Mouse (Mus musculus) thymus, postnatal 14 days (tissue): ENCODE measurements around the gene Tmem88.

Experiments
- DNase-seq: peaks from one replicate; pipeline ENCODE4 v3.0.0; 2021

The Tmem88 gene

DNA sequence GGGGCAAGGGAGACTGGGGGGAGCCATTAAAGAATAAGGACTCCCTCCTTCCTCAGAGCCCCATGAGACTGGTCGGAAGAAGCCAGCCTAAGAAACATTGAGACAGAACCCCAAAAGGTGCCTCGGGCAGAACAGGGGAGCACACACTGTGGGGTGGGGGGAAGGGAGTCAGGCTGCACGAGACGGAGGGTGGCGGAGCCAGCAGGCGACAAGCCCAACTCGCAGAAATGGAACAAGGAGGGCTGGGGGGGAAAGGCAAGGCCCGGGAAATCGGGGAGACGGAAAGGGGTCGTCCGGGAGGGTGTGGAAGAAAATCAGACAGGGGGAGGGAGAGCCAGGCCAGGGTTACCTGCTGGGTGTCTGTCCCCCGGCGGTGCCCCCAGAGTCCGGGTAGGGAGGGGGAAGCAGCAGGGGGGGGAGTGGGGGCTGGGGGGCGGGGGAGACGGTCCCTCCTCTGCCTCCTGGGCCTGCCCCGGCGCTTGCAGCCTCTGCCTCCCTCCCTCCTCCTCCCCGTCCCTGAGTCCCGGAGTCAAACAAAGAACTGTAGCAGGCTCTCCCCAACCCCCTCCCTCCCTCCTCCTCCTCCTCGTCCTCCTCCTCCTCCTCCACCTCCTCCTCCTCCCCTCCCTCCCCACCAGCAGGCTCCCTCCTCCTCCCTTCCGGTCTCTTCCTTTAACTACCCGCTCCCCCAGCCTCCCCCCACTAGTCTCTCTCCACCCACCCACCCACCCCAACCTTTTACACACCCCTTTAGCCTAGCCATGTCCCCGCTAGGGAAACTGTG lies 17.8 kb upstream of the Tmem88 start:
- DNase-seq, result peak; percentile 79

DNA sequence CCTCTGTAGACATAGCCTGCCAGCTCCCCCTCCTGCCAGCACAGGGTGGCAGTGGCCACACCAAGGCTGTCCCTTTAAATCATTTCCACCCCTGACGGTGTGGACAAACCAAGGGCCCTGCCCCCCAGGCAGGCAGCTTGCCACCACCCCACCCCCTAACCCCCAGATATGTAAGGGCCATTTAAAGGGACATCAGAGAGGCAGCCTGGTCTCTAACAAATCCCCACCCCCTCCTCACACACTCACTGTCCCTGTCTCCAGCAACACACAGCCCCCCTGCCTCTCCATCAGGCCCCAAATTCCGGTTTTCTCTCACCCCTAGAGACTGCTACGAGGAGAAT lies 17.3 kb upstream of the Tmem88 start:
- no peak for DNase-seq

GRCm38 (mm10) chr11:69414421-69415326 lies 16.6 kb upstream of the Tmem88 start:
- DNase-seq, result no peak

DNA sequence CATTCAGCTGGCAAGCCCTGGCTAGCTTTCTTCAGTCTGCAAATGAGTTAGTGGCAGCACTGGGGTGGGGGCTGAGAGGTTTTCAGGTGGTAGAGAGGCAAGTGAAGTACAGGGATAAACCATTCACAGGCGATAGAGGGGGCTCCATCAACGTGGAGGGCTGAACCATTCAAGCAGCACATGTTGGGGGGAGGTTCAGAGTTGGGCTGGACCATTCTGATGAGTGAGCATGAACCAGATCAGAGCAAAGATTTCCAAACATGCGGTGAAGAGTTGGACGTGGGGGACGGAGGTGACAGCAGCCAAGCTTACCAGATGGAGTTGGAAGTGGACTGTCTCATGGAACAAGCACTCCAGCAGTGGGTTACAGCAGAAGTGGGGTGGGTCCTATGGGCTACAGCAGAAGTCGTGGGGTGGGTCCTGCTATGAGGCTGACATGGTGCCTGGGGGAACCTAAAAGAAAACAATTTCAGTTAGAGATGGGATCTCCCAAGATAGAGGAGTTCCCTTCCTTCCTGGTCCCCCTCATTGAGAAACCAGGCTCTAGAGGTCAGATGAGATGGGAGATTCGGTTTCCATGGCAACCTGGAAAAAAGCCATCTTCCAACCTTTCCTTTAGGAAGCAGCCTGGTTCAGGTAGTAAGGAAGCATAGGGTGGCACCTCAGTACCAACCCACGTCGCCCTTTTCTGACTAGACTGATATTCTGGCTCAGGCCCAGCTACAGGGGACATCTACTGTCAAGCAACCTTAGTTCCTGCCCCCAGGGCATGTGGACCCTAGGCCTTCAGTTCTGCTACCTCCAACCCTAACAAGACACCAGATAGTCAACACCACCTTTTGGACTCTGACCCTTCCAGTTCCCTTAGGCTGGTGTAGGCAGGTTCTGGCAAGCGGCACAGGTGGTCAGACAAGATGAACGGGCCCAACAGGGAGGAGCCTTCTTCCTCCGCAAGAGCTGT lies 15.5 kb upstream of the Tmem88 start, which contains the start of gene Kdm6b:
TSS of gene Kdm6b (minus strand) at position 455 of the 961 bp plus-strand sequence.
- peak; percentile 79 for DNase-seq

DNA sequence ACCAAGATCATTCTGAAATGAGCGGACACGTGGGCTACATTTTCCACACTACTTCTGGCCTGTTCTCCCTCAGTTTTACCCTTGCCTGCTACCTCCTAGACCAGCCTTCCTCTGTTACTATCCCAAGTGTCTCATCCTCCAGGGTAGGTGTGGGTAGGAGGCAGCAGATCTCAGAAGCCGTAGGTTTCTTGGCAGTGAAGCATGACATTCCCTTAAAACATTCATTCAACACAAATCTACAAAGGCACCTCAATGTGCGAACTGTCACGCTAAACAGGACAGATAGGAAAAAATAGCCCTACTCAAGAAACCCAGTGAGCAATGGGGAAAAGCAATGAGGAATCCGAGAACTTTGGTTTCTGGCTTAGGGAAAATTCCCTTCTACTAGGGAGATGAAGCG lies 14.5 kb upstream of the Tmem88 start:
- no peak for DNase-seq

DNA sequence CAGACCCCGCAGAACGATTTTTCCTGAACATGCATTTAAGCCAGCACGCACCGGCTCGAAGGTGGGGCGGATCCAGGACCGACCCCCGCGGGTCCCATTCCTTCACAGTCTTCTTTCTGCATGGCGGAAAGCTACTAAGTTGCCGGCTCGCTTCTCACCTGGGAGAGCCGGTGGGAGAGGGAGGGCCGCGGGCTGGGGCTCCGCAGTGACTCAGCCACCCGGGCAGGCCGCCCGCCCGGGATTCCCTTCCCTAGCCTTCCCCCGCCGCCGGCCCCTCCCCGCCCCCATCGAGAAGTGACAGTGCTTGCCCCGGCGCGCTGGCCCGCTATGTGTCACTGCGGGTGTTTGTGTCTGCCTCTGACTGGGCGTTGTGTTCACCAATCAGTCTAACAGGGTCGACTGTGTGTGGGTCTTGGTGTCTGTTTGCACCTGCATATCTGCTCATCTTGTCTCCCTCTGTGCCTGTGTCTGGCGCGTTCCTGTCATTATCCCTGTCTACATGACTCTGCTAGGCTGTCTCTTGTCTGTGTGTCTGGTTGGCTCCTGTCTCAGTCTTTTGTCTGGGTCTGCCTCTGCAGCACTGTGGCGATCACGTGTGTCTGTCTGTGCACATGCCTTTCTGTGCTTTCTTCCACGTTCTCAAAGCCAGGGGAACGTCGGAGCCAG lies 13.6 kb upstream of the Tmem88 start:
- peak; percentile 71 for DNase-seq

GRCm38 (mm10) chr11:69411073-69411535 lies 13.1 kb upstream of the Tmem88 start:
- peak; percentile 95 for DNase-seq

GRCm38 (mm10) chr11:69410310-69411072 lies 12.5 kb upstream of the Tmem88 start:
- DNase-seq, result peak; percentile 78

GRCm38 (mm10) chr11:69410045-69410309 lies 11.9 kb upstream of the Tmem88 start:
- DNase-seq, result no peak

DNA sequence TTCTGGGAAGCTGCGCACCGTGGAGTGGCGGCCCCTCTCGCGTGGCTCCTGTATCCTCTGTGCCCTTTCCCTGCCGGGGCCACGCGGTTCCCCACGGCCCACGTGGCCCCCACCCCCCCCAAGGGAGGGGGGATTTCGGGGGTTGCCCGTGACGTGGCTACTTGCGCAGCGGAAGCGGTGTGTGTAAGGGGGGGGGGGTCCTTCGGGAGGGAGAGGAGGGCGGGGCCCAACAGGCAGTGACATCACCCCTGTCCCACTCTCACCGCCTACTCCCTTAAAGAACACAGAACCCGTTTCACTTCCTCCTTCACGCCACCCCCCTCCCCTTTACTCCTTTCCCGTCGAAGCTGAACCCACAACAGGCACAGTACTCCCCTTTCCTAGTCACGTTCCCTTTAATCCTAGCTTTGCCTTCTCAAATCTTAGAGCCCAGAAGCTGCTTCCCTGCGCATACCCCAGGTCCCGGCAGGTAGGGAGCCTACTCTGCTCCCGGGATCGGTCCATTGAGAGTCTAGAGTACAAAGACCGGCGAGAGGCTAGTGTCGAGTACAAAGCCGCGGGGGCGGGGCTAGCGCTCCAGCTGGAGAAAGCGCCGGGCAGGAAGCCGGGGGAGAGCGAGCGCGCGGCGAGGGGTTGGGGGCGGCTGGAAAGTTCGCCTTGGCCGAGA lies 11.5 kb upstream of the Tmem88 start:
- peak; percentile 96 for DNase-seq

- peak; percentile 79 for DNase-seq
Measured at GRCm38 (mm10) chr11:69408541-69409377, 10.7 kb upstream of the Tmem88 start.

DNA sequence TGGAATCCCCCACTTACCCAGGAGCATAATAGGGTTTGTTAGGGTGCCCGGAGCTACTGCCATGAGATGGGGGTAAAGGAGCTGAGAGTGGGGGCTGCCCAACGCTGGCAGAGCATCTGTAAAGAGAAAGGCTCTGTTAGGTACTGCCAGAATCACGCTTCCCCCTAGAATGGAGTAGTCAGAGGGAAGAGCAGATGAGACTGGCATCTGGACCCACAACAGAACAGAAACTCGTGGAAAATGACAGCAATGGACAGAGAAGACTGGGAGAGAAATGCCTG lies 9.6 kb upstream of the Tmem88 start:
- no peak for DNase-seq

GRCm38 (mm10) chr11:69406867-69407723 lies 9.1 kb upstream of the Tmem88 start:
- DNase-seq, result no peak

DNA sequence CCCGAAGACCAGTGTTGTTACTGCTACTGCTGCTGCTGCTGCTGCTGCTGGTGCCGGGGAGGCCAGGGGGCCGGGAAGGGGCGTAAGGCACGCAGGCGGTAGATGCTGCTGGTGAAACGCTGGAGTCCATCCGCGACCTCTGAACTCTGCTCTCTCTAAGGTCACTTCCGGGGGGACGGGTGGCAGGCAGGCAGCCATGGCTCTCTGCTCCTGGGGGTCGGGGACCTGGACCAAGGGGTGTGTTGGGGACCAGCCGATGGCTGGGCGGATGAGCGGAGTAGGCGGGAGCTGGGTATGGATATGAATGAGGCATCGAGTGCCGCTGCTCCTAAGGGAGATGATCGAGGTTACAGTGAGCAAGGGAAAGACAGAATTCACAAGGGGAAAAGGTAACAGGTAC lies 8.2 kb upstream of the Tmem88 start:
- DNase-seq, result no peak

- DNase-seq, result no peak
Measured at GRCm38 (mm10) chr11:69405397-69406200, 7.6 kb upstream of the Tmem88 start.

- DNase-seq, result no peak
Measured at GRCm38 (mm10) chr11:69404595-69405396, 6.8 kb upstream of the Tmem88 start.
